Mouse (Mus musculus) embryo, embryonic 11 days (tissue): ENCODE results near the gene Mical2.

Source experiments
- DNase-seq: peaks from one replicate; pipeline ENCODE4 v3.0.0-alpha.2; 2015

Mical2 gene

GRCm38 (mm10) chr7:112209621-112210020 lies 16.0 kb upstream of the Mical2 start:
- DNase-seq: no peak

GRCm38 (mm10) chr7:112212921-112213721 lies 12.5 kb upstream of the Mical2 start:
- no peak for DNase-seq

- DNase-seq: no peak
These were observed 9.8 kb upstream of the Mical2 start for GRCm38 (mm10) chr7:112215871-112216270.

- DNase-seq: no peak
These were observed 8.9 kb upstream of the Mical2 start for GRCm38 (mm10) chr7:112216720-112217119.

- no peak for DNase-seq
These were observed 8.4 kb upstream of the Mical2 start for GRCm38 (mm10) chr7:112217208-112217607.

- no peak for DNase-seq
These were observed 2.7 kb upstream of the Mical2 start for GRCm38 (mm10) chr7:112222733-112223524.

GRCm38 (mm10) chr7:112224854-112225253 lies 802 bp upstream of the Mical2 start:
- DNase-seq: no peak

- peak; percentile 64 for DNase-seq
These were observed 1.0 kb downstream of the Mical2 start for GRCm38 (mm10) chr7:112226446-112227265.

GRCm38 (mm10) chr7:112227266-112227562 lies 1.6 kb downstream of the Mical2 start:
- no peak for DNase-seq

GRCm38 (mm10) chr7:112228827-112229498 lies 3.3 kb downstream of the Mical2 start:
- DNase-seq: peak; percentile 51

GRCm38 (mm10) chr7:112231731-112232130 lies 6.1 kb downstream of the Mical2 start:
- DNase-seq: no peak

- peak; percentile 60 for DNase-seq
These were observed 7.8 kb downstream of the Mical2 start for GRCm38 (mm10) chr7:112233345-112234005.

- no peak for DNase-seq
These were observed 8.8 kb downstream of the Mical2 start for GRCm38 (mm10) chr7:112234410-112234809.

- DNase-seq: no peak
These were observed 9.8 kb downstream of the Mical2 start for GRCm38 (mm10) chr7:112235493-112235892.

- no peak for DNase-seq
These were observed 11.6 kb downstream of the Mical2 start for GRCm38 (mm10) chr7:112237211-112237610.

GRCm38 (mm10) chr7:112237868-112238267 lies 12.2 kb downstream of the Mical2 start:
- no peak for DNase-seq

GRCm38 (mm10) chr7:112238768-112239728 lies 13.4 kb downstream of the Mical2 start:
- DNase-seq: no peak

GRCm38 (mm10) chr7:112240748-112241147 lies 15.1 kb downstream of the Mical2 start:
- DNase-seq: no peak

- no peak for DNase-seq
These were observed 15.7 kb downstream of the Mical2 start for GRCm38 (mm10) chr7:112241211-112241944.

GRCm38 (mm10) chr7:112241945-112242329 lies 16.3 kb downstream of the Mical2 start:
- no peak for DNase-seq
